Mouse (Mus musculus) ES-Bruce4 (cell line): Measurements from ENCODE around the gene Lhx4.

Source experiments
- CTCF ChIP-seq: IDR thresholded peaks from one replicate; pipeline ENCODE4 v1.8.1; 2011; ENCODE audit warnings: low read depth, low read length
- EP300 ChIP-seq: IDR thresholded peaks from 2 replicates; pipeline ENCODE4 v1.6.1; 2011; ENCODE audit warnings: low read depth, low read length; ENCODE audit not compliant: insufficient read depth
- POLR2A ChIP-seq: IDR thresholded peaks from one replicate; pipeline ENCODE4 v1.8.1; 2011; ENCODE audit warnings: low read length; ENCODE audit not compliant: insufficient read depth

DNA sequence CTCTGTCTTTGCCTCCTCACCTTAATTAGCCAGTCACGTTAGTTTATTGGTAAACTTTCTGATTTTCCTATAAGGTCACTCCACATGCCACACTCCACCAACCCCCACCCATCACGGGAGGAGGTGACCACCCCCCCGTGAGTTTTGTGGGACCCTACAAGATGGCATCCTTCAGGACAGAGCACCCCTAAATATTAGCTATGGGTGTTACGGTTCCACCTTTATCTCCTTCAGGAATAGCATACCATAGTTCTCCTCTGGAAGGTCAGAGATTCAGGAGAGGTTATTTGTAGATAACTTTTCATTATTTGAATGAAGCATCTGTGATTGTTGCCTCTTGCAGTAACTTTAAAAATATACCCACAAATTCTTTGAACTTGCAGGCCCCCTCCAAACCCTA is 7.2 kb upstream of the Lhx4 start:
- no peak for TF ChIP-seq CTCF
- no peak for TF ChIP-seq POLR2A
- TF ChIP-seq EP300, result no peak
